In the genomic region with DNA sequence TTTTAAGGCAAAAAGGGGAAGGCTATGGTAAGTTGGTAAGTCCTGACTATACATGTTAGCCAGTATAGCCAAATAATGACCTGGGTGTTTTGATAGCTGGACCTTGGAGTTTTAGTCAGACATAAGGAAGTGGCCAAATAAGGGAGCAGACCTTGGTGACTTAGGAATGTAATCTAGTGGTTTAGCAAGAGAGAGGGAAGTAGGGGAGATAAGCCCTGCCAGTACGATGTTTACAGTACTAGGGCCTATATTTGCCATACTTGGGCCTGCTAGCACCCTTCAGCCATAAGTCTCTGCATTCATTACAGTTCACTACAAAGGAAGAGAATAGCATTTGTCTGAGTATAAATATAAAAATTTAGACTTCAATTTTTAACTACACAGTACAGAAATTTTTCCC, we compare ENCODE assay signal across 29 mouse cellular contexts. TPM values are rescaled to one million over a fixed set of nuclear protein-coding genes. Genes with fewer than 3 reads are reported as not detected.
DNase-seq lines count a peak whose midpoint lies in the region; ATAC-seq and TF ChIP-seq lines count a peak whose summit lies in the region.
"Had no signal": no experiment of that assay in that cellular context is flagged by ENCODE, and none has a peak within 500 bp of the region (broad histone marks: within the 10 kb centered on the region; RNA-seq: fewer than 3 reads in every experiment).

No protein-coding gene starts in this region.

- no peak overlapping the region for H3K27ac ChIP-seq in lung, postnatal 0 days (ENCODE audit: low read length)
- H3K27ac ChIP-seq in MEL (ENCODE audit: control insufficient read depth, low read depth, low read length): no peak overlapping the region
- H3K27ac ChIP-seq in stomach, embryonic 16.5 days (ENCODE audit: low read length): no peak overlapping the region
- H3K27ac ChIP-seq in kidney, embryonic 16.5 days (ENCODE audit: low read length): no peak overlapping the region
- no peak overlapping the region for H3K27ac ChIP-seq in hindbrain, postnatal 0 days
- H3K27ac ChIP-seq: embryonic facial prominence, embryonic 13.5 days; embryonic facial prominence, embryonic 15.5 days; forebrain, embryonic 10.5 days; forebrain, embryonic 12.5 days had no signal

- H3K36me3 ChIP-seq in lung, postnatal 0 days (ENCODE audit: insufficient read depth, low read length): no peaks in the 10 kb centered on the region
- no peaks in the 10 kb centered on the region for H3K36me3 ChIP-seq in MEL (ENCODE audit: control insufficient read depth in 1 of 2, insufficient read depth in 2 of 2, low read length in 2 of 2)
- H3K36me3 ChIP-seq in stomach, embryonic 16.5 days (ENCODE audit: control insufficient read depth, insufficient read depth, low read length): no peaks in the 10 kb centered on the region
- no peaks in the 10 kb centered on the region for H3K36me3 ChIP-seq in kidney, embryonic 16.5 days (ENCODE audit: insufficient read depth, low read length)
- H3K36me3 ChIP-seq in hindbrain, postnatal 0 days (ENCODE audit: insufficient read depth, low read length): no peaks in the 10 kb centered on the region
- H3K36me3 ChIP-seq: embryonic facial prominence, embryonic 13.5 days; embryonic facial prominence, embryonic 15.5 days; forebrain, embryonic 10.5 days; forebrain, embryonic 12.5 days; G1E had no signal

- WGBS in lung, postnatal 0 days: 13% methylated on average over 1 of the region's 1 CpGs
- WGBS in stomach, embryonic 16.5 days: 31% methylated on average over 1 of the region's 1 CpGs
- WGBS in kidney, embryonic 16.5 days: 81% methylated on average over 1 of the region's 1 CpGs
- WGBS in hindbrain, postnatal 0 days: 88% methylated on average over 1 of the region's 1 CpGs

- peak; percentile 23; the same call in 1 of the 2 replicates for ATAC-seq in lung, postnatal 0 days
- peak; percentile 56; the same call in 1 of the 2 replicates for ATAC-seq in stomach, embryonic 16.5 days (ENCODE audit: insufficient read depth, low FRiP score)
- no peak for ATAC-seq in kidney, embryonic 16.5 days (ENCODE audit: low FRiP score, low TSS enrichment)
- ATAC-seq in hindbrain, postnatal 0 days: no peak
- ATAC-seq: CD4-positive, CD25-positive, alpha-beta regulatory T cell, adult 4 months; forebrain, embryonic 14.5 days; forebrain, embryonic 16.5 days had no signal

- no peak overlapping the region for H3K4me3 ChIP-seq in lung, postnatal 0 days (ENCODE audit: low read depth, low read length)
- H3K4me3 ChIP-seq in MEL (ENCODE audit: control insufficient read depth in 1 of 2, insufficient read depth in 1 of 2, low read depth in 2 of 2, low read length in 2 of 2): no peak overlapping the region
- no peak overlapping the region for H3K4me3 ChIP-seq in stomach, embryonic 16.5 days (replicated peaks; ENCODE audit: low read length)
- H3K4me3 ChIP-seq in kidney, embryonic 16.5 days (ENCODE audit: low read length): no peak overlapping the region
- H3K4me3 ChIP-seq in hindbrain, postnatal 0 days (ENCODE audit: low read length): no peak overlapping the region
- H3K4me3 ChIP-seq: embryonic facial prominence, embryonic 13.5 days; embryonic facial prominence, embryonic 15.5 days; erythroblast, embryonic 14.5 days; forebrain, embryonic 10.5 days; forebrain, embryonic 12.5 days had no signal

- H3K4me1 ChIP-seq in lung, postnatal 0 days (ENCODE audit: insufficient read depth, low read depth, low read length): no peaks in the 10 kb centered on the region
- no peaks in the 10 kb centered on the region for H3K4me1 ChIP-seq in MEL (ENCODE audit: control insufficient read depth in 1 of 2, insufficient read depth in 2 of 2, low read length in 2 of 2)
- no peaks in the 10 kb centered on the region for H3K4me1 ChIP-seq in stomach, embryonic 16.5 days (ENCODE audit: control insufficient read depth, insufficient read depth, low read length)
- H3K4me1 ChIP-seq in kidney, embryonic 16.5 days (ENCODE audit: insufficient read depth, low read length): no peaks in the 10 kb centered on the region
- no peaks in the 10 kb centered on the region for H3K4me1 ChIP-seq in hindbrain, postnatal 0 days (ENCODE audit: insufficient read depth, low read length)
- H3K4me1 ChIP-seq: embryonic facial prominence, embryonic 13.5 days; embryonic facial prominence, embryonic 15.5 days; forebrain, embryonic 10.5 days; forebrain, embryonic 12.5 days had no signal

- intact Hi-C loops in left cerebral cortex, postnatal 14 days (cut with DNase I): no loop called here

- H3K9me3 ChIP-seq in lung, postnatal 0 days (ENCODE audit: low read length): no peaks in the 10 kb centered on the region
- no peaks in the 10 kb centered on the region for H3K9me3 ChIP-seq in MEL (replicated peaks; ENCODE audit: insufficient read depth, low read length)
- no peaks in the 10 kb centered on the region for H3K9me3 ChIP-seq in stomach, embryonic 16.5 days (replicated peaks; ENCODE audit: control insufficient read depth, low read length)
- H3K9me3 ChIP-seq in kidney, embryonic 16.5 days (ENCODE audit: low read length): no peaks in the 10 kb centered on the region
- no peaks in the 10 kb centered on the region for H3K9me3 ChIP-seq in hindbrain, postnatal 0 days (ENCODE audit: low read length)
- H3K9me3 ChIP-seq: embryonic facial prominence, embryonic 13.5 days; embryonic facial prominence, embryonic 15.5 days; forebrain, embryonic 10.5 days; forebrain, embryonic 12.5 days; G1E had no signal

- TF ChIP-seq POLR2A in MEL (IDR thresholded peaks at IDR 0.05; ENCODE audit: control insufficient read depth in 1 of 2, insufficient read depth in 1 of 2, low read depth in 1 of 2, low read length in 2 of 2, poor library complexity in 1 of 2): no peak

- no peak for TF ChIP-seq CTCF in lung, postnatal 0 days (IDR thresholded peaks at IDR 0.05)
- TF ChIP-seq CTCF in MEL (IDR thresholded peaks at IDR 0.05 in 2 of 3, conservative IDR thresholded peaks at IDR 0.05 in 1 of 3; ENCODE audit: control insufficient read depth in 1 of 3, insufficient read depth in 1 of 3, low read depth in 2 of 3, low read length in 3 of 3, poor library complexity in 1 of 3, severe bottlenecking in 1 of 3): no peak
- no peak for TF ChIP-seq CTCF in hindbrain, postnatal 0 days (IDR thresholded peaks at IDR 0.05; ENCODE audit: low read depth)

- no peak for TF ChIP-seq RAD21 in MEL (IDR thresholded peaks at IDR 0.05; ENCODE audit: low read depth, low read length)

- no peak overlapping the region for H3K9ac ChIP-seq in lung, postnatal 0 days (replicated peaks; ENCODE audit: low read depth)
- H3K9ac ChIP-seq in MEL (ENCODE audit: control insufficient read depth, low read depth, low read length, poor library complexity, severe bottlenecking): no peak overlapping the region
- H3K9ac ChIP-seq in stomach, embryonic 16.5 days (ENCODE audit: low read length): no peak overlapping the region
- H3K9ac ChIP-seq in kidney, embryonic 16.5 days (replicated peaks; ENCODE audit: low read length): no peak overlapping the region
- no peak overlapping the region for H3K9ac ChIP-seq in hindbrain, postnatal 0 days (replicated peaks; ENCODE audit: low read length)
- H3K9ac ChIP-seq: embryonic facial prominence, embryonic 13.5 days; embryonic facial prominence, embryonic 15.5 days; forebrain, embryonic 12.5 days had no signal

- no peaks in the 10 kb centered on the region for H3K79me2 ChIP-seq in MEL (ENCODE audit: control insufficient read depth, insufficient read depth, low read length, poor library complexity)

- no peak overlapping the region for H3K4me2 ChIP-seq in lung, postnatal 0 days (replicated peaks; ENCODE audit: low read depth, low read length)
- H3K4me2 ChIP-seq in stomach, embryonic 16.5 days (ENCODE audit: low read depth, low read length): no peak overlapping the region
- H3K4me2 ChIP-seq in kidney, embryonic 16.5 days (replicated peaks; ENCODE audit: low read depth, low read length): no peak overlapping the region
- H3K4me2 ChIP-seq in hindbrain, postnatal 0 days (ENCODE audit: low read depth, low read length): no peak overlapping the region
- H3K4me2 ChIP-seq: embryonic facial prominence, embryonic 13.5 days; embryonic facial prominence, embryonic 15.5 days; forebrain, embryonic 12.5 days had no signal

- no peak for TF ChIP-seq EP300 in lung, postnatal 0 days (IDR thresholded peaks at IDR 0.05)
- 0 out of 4 replicates have a peak, but pooled peaks of 1 of the 2 experiments have one; percentile 18 for TF ChIP-seq EP300 in MEL (IDR thresholded peaks at IDR 0.05; ENCODE audit: low read depth in 1 of 2, low read length in 2 of 2)

- peak; percentile 36 for DNase-seq in lung, postnatal 0 days (ENCODE audit: low spot score)
- DNase-seq in lung, postnatal 10 days: no peak
- DNase-seq in 416B (ENCODE audit: low read depth) (peak; percentile 19), MEL (ENCODE audit: low read depth, low spot score) (peak; percentile 21)
- DNase-seq in left cerebral cortex, postnatal 14 days (ENCODE audit: low spot score in 2 of 2): no peak
- no peak for DNase-seq in hindbrain, postnatal 0 days (ENCODE audit: low spot score)
- DNase-seq: adrenal gland, adult 2 months; adrenal gland, postnatal 10 days; adrenal gland, postnatal 25 days; B cell, adult 2 months; cerebellum, adult 11 months; cerebellum, adult 18-20 months; cerebellum, adult 8-10 months; cerebellum, adult 9-11 months; cerebellum, postnatal 14 days; cerebellum, postnatal 36 days; embryo, embryonic 11 days had no signal

- no peaks in the 10 kb centered on the region for H3K27me3 ChIP-seq in lung, postnatal 0 days (replicated peaks; ENCODE audit: insufficient read depth, low read length)
- peaks cover 5 to 18% of the 10 kb centered on the region in 2 experiments for H3K27me3 ChIP-seq in MEL (ENCODE audit: control insufficient read depth in 1 of 2, insufficient read depth in 2 of 2, low read length in 2 of 2)
- no peaks in the 10 kb centered on the region for H3K27me3 ChIP-seq in stomach, embryonic 16.5 days (ENCODE audit: control insufficient read depth, insufficient read depth, low read length)
- H3K27me3 ChIP-seq in kidney, embryonic 16.5 days (ENCODE audit: insufficient read depth, low read length): no peaks in the 10 kb centered on the region
- H3K27me3 ChIP-seq in hindbrain, postnatal 0 days (ENCODE audit: insufficient read depth, low read length): no peaks in the 10 kb centered on the region
- H3K27me3 ChIP-seq: CH12.LX; embryonic facial prominence, embryonic 13.5 days; embryonic facial prominence, embryonic 15.5 days; forebrain, embryonic 12.5 days had no signal

TF ChIP-seq in MEL, 35 proteins besides CTCF, POLR2A, EP300 and RAD21 (continues in another document):
- TF ChIP-seq CHD1 (IDR thresholded peaks at IDR 0.05; ENCODE audit: low read depth, low read length) (no peak), TCF12 (IDR thresholded peaks at IDR 0.05; ENCODE audit: low read depth, low read length) (no peak)

RNA-seq across cellular contexts. Expression of a gene that starts 46.3 kb away (rescaled TPM):
- 28.5 and 35.5 TPM in 2 replicates for polyA plus RNA-seq in lung, postnatal 0 days (2015; fragmentation: Nextera tagmentation; extraction: Ambion mirVana)
- total RNA-seq in MEL (2012; rRNA removed): not detected in 2 replicates
- not detected for polyA plus RNA-seq in MEL (2012; ENCODE audit: insufficient read depth in 1 of 2, insufficient read length in 2 of 2, low read depth in 1 of 2, low replicate concordance in 2 of 2, missing spikeins in 1 of 2)
- 30.1 and 30.5 TPM in 2 replicates for polyA plus RNA-seq in stomach, embryonic 16.5 days (2015; fragmentation: Nextera tagmentation; extraction: Ambion mirVana)
- total RNA-seq in left cerebral cortex, postnatal 14 days (2021): 10 to 100 TPM; 13.0 to 13.6 TPM
- polyA plus RNA-seq in kidney, embryonic 16.5 days (2015; fragmentation: Nextera tagmentation; extraction: Ambion mirVana): 35.2 and 36.7 TPM in 2 replicates
- 18.0 and 21.6 TPM in 2 replicates for total RNA-seq in hindbrain, postnatal 0 days (2014; rRNA removed)
- polyA plus RNA-seq in hindbrain, postnatal 0 days (2015; fragmentation: Nextera tagmentation; extraction: Ambion mirVana): 15.1 and 17.5 TPM in 2 replicates
- polyA plus RNA-seq: erythroblast, embryonic 14.5 days had no signal

Comparison
In these comparisons a context has a peak if more than half of its experiments do, and no peak if none do; other contexts are left out.
1. DNase-seq: peak in lung, postnatal 0 days (single experiment), 416B (single experiment) and MEL (single experiment); none in lung, postnatal 10 days (single experiment), left cerebral cortex, postnatal 14 days (0 of 2) and hindbrain, postnatal 0 days (single experiment).
2. ATAC-seq: peak in lung, postnatal 0 days (single experiment) and stomach, embryonic 16.5 days (single experiment); none in kidney, embryonic 16.5 days (single experiment) and hindbrain, postnatal 0 days (single experiment).
3. RNA of a gene that starts 46.3 kb away (polyA plus RNA-seq): 35.2 to 36.7 TPM in kidney, embryonic 16.5 days, 30.1 to 30.5 TPM in stomach, embryonic 16.5 days, 28.5 to 35.5 TPM in lung, postnatal 0 days and 15.1 to 17.5 TPM in hindbrain, postnatal 0 days; not detected in MEL; every median in the first group is over 10 times any median in the second.